Mouse (Mus musculus) liver (tissue): ENCODE data around the gene Ctsh.
A peak's percentile ranks its signal among the peaks of the same experiment; 100 is the strongest.

Experiments
- DNase-seq: peaks from one replicate; pipeline ENCODE4 v3.0.0-alpha.2; 2020; ENCODE audit warnings: mixed read lengths

The Ctsh gene

DNA sequence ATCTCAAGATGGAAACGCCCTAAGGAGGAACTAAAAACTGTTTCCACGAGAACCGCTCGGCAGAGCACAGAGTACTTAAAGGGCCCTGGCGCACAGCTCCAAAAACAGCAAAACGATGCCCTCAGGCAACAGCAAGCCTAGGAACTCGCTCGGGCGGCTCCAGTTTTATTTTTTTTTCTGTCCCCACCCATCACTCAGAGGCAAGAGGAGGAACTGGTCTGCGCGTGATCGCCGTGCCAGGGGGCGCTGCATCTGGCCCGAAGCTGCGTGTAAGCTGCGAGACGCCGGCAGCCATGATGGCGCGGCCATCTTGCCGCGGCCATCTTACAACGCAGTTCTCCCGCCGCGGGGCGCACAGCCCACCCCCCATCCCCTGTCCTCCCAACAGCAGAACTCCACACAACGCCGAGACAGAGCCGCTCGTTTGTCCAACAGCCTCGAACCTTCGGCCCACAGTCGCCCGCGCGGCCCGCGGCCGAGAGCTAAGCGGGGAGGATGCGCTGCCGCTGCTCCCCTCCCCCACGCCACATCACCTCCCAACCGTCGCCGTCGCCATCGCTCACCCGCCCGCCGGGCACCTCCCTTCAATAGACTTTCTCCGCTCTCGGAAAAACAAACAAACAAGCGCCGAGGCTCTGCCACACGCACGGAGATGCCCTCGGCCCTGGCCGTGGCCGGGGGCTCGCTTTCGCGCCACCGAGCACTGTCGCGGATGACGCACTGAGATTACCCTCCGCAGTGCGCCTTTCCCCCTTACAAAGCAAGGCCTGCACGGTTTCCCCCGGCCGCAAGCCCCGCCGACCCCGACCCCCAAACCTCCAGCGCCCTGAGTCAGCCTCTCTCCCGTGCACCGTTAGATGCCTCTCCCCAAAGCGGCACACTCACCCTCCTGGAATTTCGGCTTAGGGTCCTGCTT lies 60.0 kb downstream of the Ctsh start:
- DNase-seq, result peak; percentile 94

- peak; percentile 98 for DNase-seq
Observed at GRCm38 (mm10) chr9:90114567-90115307, 60.8 kb downstream of the Ctsh start, which contains the start of gene Morf4l1. Gene Morf4l1, minus strand, starts transcription at chr9:90114774.

GRCm38 (mm10) chr9:90115308-90115700 lies 61.4 kb downstream of the Ctsh start:
- DNase-seq, result no peak

DNA sequence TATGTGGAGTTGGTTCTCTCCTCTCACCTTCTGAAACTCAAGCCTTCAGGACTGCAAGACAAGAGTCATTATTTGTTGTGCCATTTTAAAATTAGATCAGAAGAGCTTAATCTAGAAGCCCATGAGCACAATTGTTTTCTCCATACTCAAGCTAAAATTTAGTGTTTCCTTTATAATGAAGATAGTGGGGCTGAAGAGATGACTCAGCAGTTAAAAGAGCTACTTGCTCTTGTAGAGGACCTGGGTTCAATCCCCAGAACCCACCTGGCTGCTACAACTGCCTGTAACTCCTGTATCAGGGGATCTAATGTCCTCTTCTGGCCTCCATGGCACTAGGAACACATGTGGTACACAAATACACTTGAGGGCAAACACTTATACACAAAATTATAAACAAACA lies 63.3 kb downstream of the Ctsh start:
- DNase-seq, result no peak

DNA sequence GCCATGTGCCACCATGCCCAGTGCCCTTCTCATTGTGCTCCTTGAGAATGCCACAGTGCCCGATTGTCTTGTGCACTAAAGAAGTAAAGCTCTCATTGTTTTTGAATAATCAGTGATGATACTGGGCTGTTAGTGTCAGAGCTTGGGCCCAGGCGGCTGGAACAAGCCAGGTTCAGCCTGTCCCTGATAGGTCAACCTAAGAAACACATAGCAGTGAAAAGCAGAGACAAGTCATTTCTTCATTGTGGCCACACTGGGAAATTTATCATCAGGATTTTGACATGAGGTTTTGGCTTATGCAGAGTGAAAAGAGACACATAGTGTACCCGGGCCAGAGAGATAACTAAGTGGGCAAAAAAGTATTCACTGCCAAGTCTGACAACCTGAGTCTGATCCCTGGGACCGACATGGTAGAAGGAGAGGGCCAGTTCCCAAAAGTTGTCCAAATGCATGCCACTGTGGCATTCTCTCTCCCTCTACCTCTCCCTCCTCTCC lies 68.3 kb downstream of the Ctsh start:
- DNase-seq, result no peak

- DNase-seq, result no peak
Observed at GRCm38 (mm10) chr9:90124156-90124872, 70.4 kb downstream of the Ctsh start.

DNA sequence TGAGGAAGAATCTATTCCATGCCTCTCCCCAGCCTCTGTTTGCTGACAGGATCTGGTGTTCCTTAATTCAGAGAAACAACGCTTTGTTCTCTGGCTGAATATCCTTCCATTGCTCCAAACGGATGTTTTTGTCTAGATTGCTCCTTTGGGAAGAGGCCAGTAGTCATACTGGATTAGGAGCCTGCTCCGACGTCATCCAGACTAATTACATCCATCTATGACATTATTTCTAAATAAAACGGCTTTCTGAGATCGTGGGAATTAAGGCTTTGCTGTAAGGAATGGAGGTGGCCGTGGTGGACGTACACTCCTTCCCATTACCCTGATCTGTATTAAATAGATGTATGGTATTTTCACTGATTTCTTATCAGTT lies 70.9 kb downstream of the Ctsh start:
- DNase-seq, result no peak
